Comparison of ENCODE assay signal across 23 mouse cellular contexts in the genomic region with DNA sequence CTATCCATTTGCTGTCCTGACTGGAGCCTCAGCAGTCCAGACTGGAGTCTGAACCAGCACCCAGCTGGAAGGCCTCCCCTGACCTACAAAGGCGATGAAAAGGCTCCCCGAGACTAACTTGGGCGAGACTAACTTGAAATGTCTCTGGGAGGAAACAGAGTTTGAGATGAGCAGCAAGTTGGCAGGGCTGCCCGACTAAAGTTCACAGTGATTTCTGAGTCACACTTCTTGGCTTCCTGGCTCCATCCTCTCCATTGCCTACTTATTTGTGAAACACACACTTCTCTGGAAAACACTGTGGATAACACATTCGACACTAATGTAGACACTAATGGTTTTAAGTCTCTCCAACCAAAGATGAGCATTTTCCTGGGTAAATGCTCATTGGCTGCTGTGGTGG.
DNase-seq lines count a peak whose midpoint lies in the region; ATAC-seq and TF ChIP-seq lines count a peak whose summit lies in the region.
"Had no signal": no experiment of that assay in that cellular context is flagged by ENCODE, and none has a peak within 500 bp of the region (broad histone marks: within the 10 kb centered on the region; RNA-seq: fewer than 3 reads in every experiment).

No protein-coding gene starts in this region.

- no peaks in the 10 kb centered on the region for H3K9me3 ChIP-seq in forebrain, embryonic 11.5 days (ENCODE audit: control insufficient read depth, low read length)
- no peaks in the 10 kb centered on the region for H3K9me3 ChIP-seq in forebrain, embryonic 16.5 days (ENCODE audit: control insufficient read depth, low read length)
- H3K9me3 ChIP-seq in intestine, embryonic 14.5 days (ENCODE audit: control insufficient read depth, low read length) = no peaks in the 10 kb centered on the region
- no peaks in the 10 kb centered on the region for H3K9me3 ChIP-seq in intestine, postnatal 0 days (ENCODE audit: control insufficient read depth)
- no peaks in the 10 kb centered on the region for H3K9me3 ChIP-seq in midbrain, embryonic 14.5 days (ENCODE audit: control insufficient read depth, low read length)
- H3K9me3 ChIP-seq: forebrain, embryonic 12.5 days; heart, embryonic 15.5 days; limb, embryonic 10.5 days; liver, embryonic 15.5 days; lung, embryonic 15.5 days; neural tube, embryonic 15.5 days had no signal

- no peaks in the 10 kb centered on the region for H3K27me3 ChIP-seq in forebrain, embryonic 11.5 days (ENCODE audit: control insufficient read depth, insufficient read depth, low read length)
- no peaks in the 10 kb centered on the region for H3K27me3 ChIP-seq in forebrain, embryonic 16.5 days (replicated peaks; ENCODE audit: control insufficient read depth, insufficient read depth, low read length)
- no peaks in the 10 kb centered on the region for H3K27me3 ChIP-seq in intestine, embryonic 14.5 days (replicated peaks; ENCODE audit: control insufficient read depth, insufficient read depth, low read length)
- H3K27me3 ChIP-seq in intestine, postnatal 0 days (replicated peaks; ENCODE audit: control insufficient read depth, insufficient read depth, low read length) = no peaks in the 10 kb centered on the region
- no peaks in the 10 kb centered on the region; the same call in 1 of the 2 replicates for H3K27me3 ChIP-seq in midbrain, embryonic 14.5 days (ENCODE audit: control insufficient read depth, insufficient read depth, low read length)
- H3K27me3 ChIP-seq: forebrain, embryonic 12.5 days; heart, embryonic 15.5 days; liver, embryonic 15.5 days; lung, embryonic 15.5 days; neural tube, embryonic 15.5 days had no signal

- H3K4me3 ChIP-seq in forebrain, embryonic 11.5 days (ENCODE audit: low read depth, low read length) = no peak overlapping the region
- no peak overlapping the region for H3K4me3 ChIP-seq in forebrain, embryonic 16.5 days (replicated peaks; ENCODE audit: low read length)
- H3K4me3 ChIP-seq in intestine, embryonic 14.5 days (ENCODE audit: low read depth, low read length) = no peak overlapping the region
- H3K4me3 ChIP-seq in intestine, postnatal 0 days (ENCODE audit: low read depth, low read length) = no peak overlapping the region
- H3K4me3 ChIP-seq in midbrain, embryonic 14.5 days (replicated peaks; ENCODE audit: low read depth, low read length) = no peak overlapping the region
- H3K4me3 ChIP-seq: forebrain, embryonic 12.5 days; heart, embryonic 15.5 days; limb, embryonic 10.5 days; liver, embryonic 15.5 days; lung, embryonic 15.5 days; neural tube, embryonic 15.5 days had no signal

- no peak overlapping the region for H3K4me2 ChIP-seq in forebrain, embryonic 11.5 days (ENCODE audit: low read depth, low read length, severe bottlenecking)
- no peak overlapping the region for H3K4me2 ChIP-seq in forebrain, embryonic 16.5 days (ENCODE audit: low read length)
- H3K4me2 ChIP-seq in intestine, embryonic 14.5 days (ENCODE audit: low read length) = no peak overlapping the region
- no peak overlapping the region for H3K4me2 ChIP-seq in intestine, postnatal 0 days (replicated peaks; ENCODE audit: low read depth)
- no peak overlapping the region for H3K4me2 ChIP-seq in midbrain, embryonic 14.5 days (ENCODE audit: low read length)
- H3K4me2 ChIP-seq: forebrain, embryonic 12.5 days; heart, embryonic 15.5 days; liver, embryonic 15.5 days; lung, embryonic 15.5 days; neural tube, embryonic 15.5 days had no signal

- H3K9ac ChIP-seq in forebrain, embryonic 11.5 days (ENCODE audit: low read length) = no peak overlapping the region
- H3K9ac ChIP-seq in forebrain, embryonic 16.5 days (replicated peaks; ENCODE audit: low read depth, low read length) = no peak overlapping the region
- H3K9ac ChIP-seq in intestine, embryonic 14.5 days (ENCODE audit: low read length) = no peak overlapping the region
- H3K9ac ChIP-seq in intestine, postnatal 0 days (ENCODE audit: low read depth, low read length) = no peak overlapping the region
- no peak overlapping the region for H3K9ac ChIP-seq in midbrain, embryonic 14.5 days (replicated peaks; ENCODE audit: low read length)
- H3K9ac ChIP-seq: forebrain, embryonic 12.5 days; heart, embryonic 15.5 days; liver, embryonic 15.5 days; lung, embryonic 15.5 days; neural tube, embryonic 15.5 days had no signal

- no peaks in the 10 kb centered on the region; the same call in 1 of the 2 replicates for H3K4me1 ChIP-seq in forebrain, embryonic 11.5 days (replicated peaks; ENCODE audit: control insufficient read depth, insufficient read depth, low read length)
- H3K4me1 ChIP-seq in forebrain, embryonic 16.5 days (replicated peaks; ENCODE audit: control insufficient read depth, insufficient read depth, low read length) = no peaks in the 10 kb centered on the region
- H3K4me1 ChIP-seq in intestine, embryonic 14.5 days (replicated peaks; ENCODE audit: control insufficient read depth, insufficient read depth, low read length) = no peaks in the 10 kb centered on the region
- H3K4me1 ChIP-seq in intestine, postnatal 0 days (replicated peaks; ENCODE audit: control insufficient read depth, insufficient read depth, low read length) = no peaks in the 10 kb centered on the region
- H3K4me1 ChIP-seq in midbrain, embryonic 14.5 days (ENCODE audit: control insufficient read depth, insufficient read depth, low read length) = 0 out of 2 replicates have a peak, but pooled peaks cover 4% of the 10 kb centered on the region
- H3K4me1 ChIP-seq: heart, embryonic 15.5 days; liver, embryonic 15.5 days; lung, embryonic 15.5 days had no signal

- DNase-seq in forebrain, embryonic 11.5 days (ENCODE audit: low spot score) = peak; percentile 23
- DNase-seq in intestine, embryonic 14.5 days (ENCODE audit: low spot score) = peak; percentile 39
- DNase-seq in Muller cell, postnatal 12 days (ENCODE audit: inconsistent ontology term) = peak; percentile 32
- peak; percentile 64 for DNase-seq in brain, adult 2 months (ENCODE audit: low read depth, low spot score)
- no peak for DNase-seq in midbrain, embryonic 14.5 days
- DNase-seq in thymus, adult 18-20 months = no peak
- DNase-seq: cerebellum, adult 18-20 months; cerebellum, postnatal 14 days; gastrocnemius, postnatal 10 days; kidney, adult 11 months; liver; lung, postnatal 4 days; right cerebral cortex, adult 18-20 months had no signal

- no peak overlapping the region for H3K27ac ChIP-seq in forebrain, embryonic 11.5 days (ENCODE audit: low read depth, low read length)
- H3K27ac ChIP-seq in forebrain, embryonic 16.5 days (ENCODE audit: low read length) = no peak overlapping the region
- no peak overlapping the region for H3K27ac ChIP-seq in intestine, embryonic 14.5 days (ENCODE audit: low read depth)
- no peak overlapping the region for H3K27ac ChIP-seq in intestine, postnatal 0 days (ENCODE audit: low read depth, low read length)
- no peak overlapping the region for H3K27ac ChIP-seq in midbrain, embryonic 14.5 days (replicated peaks; ENCODE audit: low read depth, low read length)
- H3K27ac ChIP-seq: forebrain, embryonic 12.5 days; heart, embryonic 15.5 days; kidney, postnatal 0 days; limb, embryonic 10.5 days; liver, embryonic 15.5 days; lung, embryonic 15.5 days; neural tube, embryonic 15.5 days had no signal

- no peak for TF ChIP-seq CTCF in intestine, postnatal 0 days (IDR thresholded peaks at IDR 0.05; ENCODE audit: low read depth)

- ATAC-seq in forebrain, embryonic 11.5 days (replicated peaks; ENCODE audit: low FRiP score) = no peak
- no peak for ATAC-seq in forebrain, embryonic 16.5 days
- no peak for ATAC-seq in intestine, embryonic 14.5 days (replicated peaks; ENCODE audit: low FRiP score, low TSS enrichment, low read depth)
- no peak for ATAC-seq in intestine, postnatal 0 days
- ATAC-seq in midbrain, embryonic 14.5 days (ENCODE audit: low FRiP score, low TSS enrichment) = no peak
- ATAC-seq: hindbrain, embryonic 16.5 days had no signal

- H3K36me3 ChIP-seq in forebrain, embryonic 11.5 days (ENCODE audit: control insufficient read depth, insufficient read depth, low read length) = no peaks in the 10 kb centered on the region
- no peaks in the 10 kb centered on the region for H3K36me3 ChIP-seq in forebrain, embryonic 16.5 days (ENCODE audit: control insufficient read depth, insufficient read depth)
- H3K36me3 ChIP-seq in intestine, embryonic 14.5 days (ENCODE audit: control insufficient read depth, insufficient read depth, low read length) = no peaks in the 10 kb centered on the region
- no peaks in the 10 kb centered on the region for H3K36me3 ChIP-seq in intestine, postnatal 0 days (ENCODE audit: control insufficient read depth, insufficient read depth)
- no peaks in the 10 kb centered on the region for H3K36me3 ChIP-seq in midbrain, embryonic 14.5 days (ENCODE audit: control insufficient read depth, insufficient read depth, low read length)
- H3K36me3 ChIP-seq: forebrain, embryonic 12.5 days; heart, embryonic 15.5 days; limb, embryonic 10.5 days; liver, embryonic 15.5 days; lung, embryonic 15.5 days; neural tube, embryonic 15.5 days had no signal

- WGBS in forebrain, embryonic 11.5 days = 80% methylated on average over 5 of the region's 5 CpGs
- 62% methylated on average over 5 of the region's 5 CpGs for WGBS in forebrain, embryonic 16.5 days
- 67% methylated on average over 5 of the region's 5 CpGs for WGBS in intestine, embryonic 14.5 days
- WGBS in intestine, postnatal 0 days = 65% methylated on average over 5 of the region's 5 CpGs
- 82% methylated on average over 5 of the region's 5 CpGs for WGBS in midbrain, embryonic 14.5 days

Comparison
In these comparisons a context has a peak if more than half of its experiments do, and no peak if none do; other contexts are left out.
1. DNase-seq: peak in forebrain, embryonic 11.5 days (single experiment), intestine, embryonic 14.5 days (single experiment), Muller cell, postnatal 12 days (single experiment) and brain, adult 2 months (single experiment); none in midbrain, embryonic 14.5 days (single experiment) and thymus, adult 18-20 months (0 of 2).